Mouse (Mus musculus): ENCODE results near the gene B9d1. TPM values are rescaled to one million over a fixed set of nuclear protein-coding genes. Genes with fewer than 3 reads are reported as not detected.

The B9d1 gene
- 41.7 and 46.0 TPM in 2 replicates for polyA plus RNA-seq (2014; fragmentation: Nextera tagmentation; extraction: Ambion mirVana)

GRCm38 (mm10) chr11:61504713-61505257, at the start of gene B9d1:
Gene B9d1, plus strand, starts transcription at chr11:61505144.
- H3K4me3 ChIP-seq (ENCODE audit: low read depth, low read length): peak within 1 kb of the TSS; percentile 41
- no peaks in the 10 kb centered on the region for H3K27me3 ChIP-seq (ENCODE audit: control insufficient read depth, insufficient read depth, low read length)
- no peaks in the 10 kb centered on the region for H3K36me3 ChIP-seq (ENCODE audit: control insufficient read depth, insufficient read depth, low read length)
- peak within 1 kb of the TSS; percentile 63; the same call in 1 of the 2 replicates for H3K27ac ChIP-seq (ENCODE audit: low read depth, low read length)
- peak within 1 kb of the TSS; percentile 57 for H3K4me2 ChIP-seq (ENCODE audit: low read depth, low read length, severe bottlenecking)
- peak; percentile 95 for DNase-seq (ENCODE audit: low spot score)
- peak within 1 kb of the TSS; percentile 70 for H3K9ac ChIP-seq (ENCODE audit: low read length)
- under 1% methylated on average over 39 of the region's 39 CpGs for WGBS
- H3K4me1 ChIP-seq (replicated peaks; ENCODE audit: control insufficient read depth, insufficient read depth, low read length): peaks cover 3% of the 10 kb centered on the region
- no peaks in the 10 kb centered on the region for H3K9me3 ChIP-seq (ENCODE audit: control insufficient read depth, low read length)
- peak; percentile 89 for ATAC-seq (replicated peaks; ENCODE audit: low FRiP score)

- no peak overlapping the region for H3K9ac ChIP-seq (ENCODE audit: low read length)
- no peak for DNase-seq (ENCODE audit: low spot score)
- no peak overlapping the region for H3K4me3 ChIP-seq (ENCODE audit: low read depth, low read length)
- no peak overlapping the region for H3K4me2 ChIP-seq (ENCODE audit: low read depth, low read length, severe bottlenecking)
- H3K36me3 ChIP-seq (ENCODE audit: control insufficient read depth, insufficient read depth, low read length): no peaks in the 10 kb centered on the region
- H3K9me3 ChIP-seq (ENCODE audit: control insufficient read depth, low read length): no peaks in the 10 kb centered on the region
- no peak for ATAC-seq (replicated peaks; ENCODE audit: low FRiP score)
- no peak overlapping the region for H3K27ac ChIP-seq (ENCODE audit: low read depth, low read length)
- no peaks in the 10 kb centered on the region for H3K27me3 ChIP-seq (ENCODE audit: control insufficient read depth, insufficient read depth, low read length)
- 75% methylated on average over 2 of the region's 2 CpGs for WGBS
- no peaks in the 10 kb centered on the region for H3K4me1 ChIP-seq (replicated peaks; ENCODE audit: control insufficient read depth, insufficient read depth, low read length)
Measured at GRCm38 (mm10) chr11:61464071-61464470, 40.9 kb upstream of the B9d1 start.

DNA sequence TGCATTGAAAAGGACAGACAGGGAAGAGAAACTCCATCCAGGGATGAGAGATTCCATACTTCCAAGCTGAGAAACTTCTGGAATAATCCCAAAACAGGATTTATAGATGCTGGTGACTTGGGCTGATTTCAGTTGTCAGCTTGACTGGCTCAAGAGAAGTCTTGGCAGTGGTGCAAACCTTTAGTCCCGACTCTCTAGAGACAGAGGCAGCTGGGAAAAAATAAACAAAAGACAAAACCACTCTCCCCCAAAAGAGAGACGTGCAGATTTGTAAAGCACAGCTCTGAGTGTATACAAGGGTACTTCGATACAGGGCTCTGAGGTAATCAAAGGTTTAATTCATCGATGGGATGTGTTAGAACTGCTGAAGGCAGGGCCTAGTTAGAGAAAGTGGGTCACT, 39.5 kb upstream of the B9d1 start:
- DNase-seq (ENCODE audit: low spot score) (no peak), ATAC-seq (replicated peaks; ENCODE audit: low FRiP score) (no peak)
- WGBS: 73% methylated on average over 4 of the region's 4 CpGs
- no peaks in the 10 kb centered on the region for H3K4me1 ChIP-seq (replicated peaks; ENCODE audit: control insufficient read depth, insufficient read depth, low read length)
- no peak overlapping the region for H3K9ac ChIP-seq (ENCODE audit: low read length)
- H3K9me3 ChIP-seq (ENCODE audit: control insufficient read depth, low read length): no peaks in the 10 kb centered on the region
- H3K4me3 ChIP-seq (ENCODE audit: low read depth, low read length): no peak overlapping the region
- H3K27ac ChIP-seq (ENCODE audit: low read depth, low read length): no peak overlapping the region
- no peak overlapping the region for H3K4me2 ChIP-seq (ENCODE audit: low read depth, low read length, severe bottlenecking)
- H3K36me3 ChIP-seq (ENCODE audit: control insufficient read depth, insufficient read depth, low read length): no peaks in the 10 kb centered on the region
- no peaks in the 10 kb centered on the region for H3K27me3 ChIP-seq (ENCODE audit: control insufficient read depth, insufficient read depth, low read length)

- DNase-seq (ENCODE audit: low spot score) (no peak), ATAC-seq (replicated peaks; ENCODE audit: low FRiP score) (no peak)
- WGBS: 90% methylated on average over 4 of the region's 4 CpGs
- no peak overlapping the region for H3K9ac ChIP-seq (ENCODE audit: low read length)
- no peaks in the 10 kb centered on the region for H3K4me1 ChIP-seq (replicated peaks; ENCODE audit: control insufficient read depth, insufficient read depth, low read length)
- no peak overlapping the region for H3K4me3 ChIP-seq (ENCODE audit: low read depth, low read length)
- H3K27me3 ChIP-seq (ENCODE audit: control insufficient read depth, insufficient read depth, low read length): no peaks in the 10 kb centered on the region
- H3K27ac ChIP-seq (ENCODE audit: low read depth, low read length): no peak overlapping the region
- H3K9me3 ChIP-seq (ENCODE audit: control insufficient read depth, low read length): no peaks in the 10 kb centered on the region
- no peaks in the 10 kb centered on the region for H3K36me3 ChIP-seq (ENCODE audit: control insufficient read depth, insufficient read depth, low read length)
- H3K4me2 ChIP-seq (ENCODE audit: low read depth, low read length, severe bottlenecking): no peak overlapping the region
Measured at GRCm38 (mm10) chr11:61468534-61468933, 36.4 kb upstream of the B9d1 start.

GRCm38 (mm10) chr11:61469317-61469917, 35.5 kb upstream of the B9d1 start:
- Histone ChIP-seq H3K9ac (ENCODE audit: low read length) (no peak overlapping the region), H3K27ac (ENCODE audit: low read depth, low read length) (no peak overlapping the region), H3K4me1 (replicated peaks; ENCODE audit: control insufficient read depth, insufficient read depth, low read length) (no peaks in the 10 kb centered on the region), H3K9me3 (ENCODE audit: control insufficient read depth, low read length) (no peaks in the 10 kb centered on the region), H3K4me2 (ENCODE audit: low read depth, low read length, severe bottlenecking) (no peak overlapping the region), H3K36me3 (ENCODE audit: control insufficient read depth, insufficient read depth, low read length) (no peaks in the 10 kb centered on the region), H3K27me3 (ENCODE audit: control insufficient read depth, insufficient read depth, low read length) (no peaks in the 10 kb centered on the region), H3K4me3 (ENCODE audit: low read depth, low read length) (no peak overlapping the region)
- WGBS: 78% methylated on average over 7 of the region's 7 CpGs
- DNase-seq (ENCODE audit: low spot score) (no peak), ATAC-seq (replicated peaks; ENCODE audit: low FRiP score) (no peak)

GRCm38 (mm10) chr11:61470880-61471279, 34.1 kb upstream of the B9d1 start:
- no peaks in the 10 kb centered on the region for H3K9me3 ChIP-seq (ENCODE audit: control insufficient read depth, low read length)
- ATAC-seq (replicated peaks; ENCODE audit: low FRiP score): no peak
- no peaks in the 10 kb centered on the region for H3K27me3 ChIP-seq (ENCODE audit: control insufficient read depth, insufficient read depth, low read length)
- H3K4me2 ChIP-seq (ENCODE audit: low read depth, low read length, severe bottlenecking): no peak overlapping the region
- no peak overlapping the region for H3K9ac ChIP-seq (ENCODE audit: low read length)
- no peak overlapping the region for H3K27ac ChIP-seq (ENCODE audit: low read depth, low read length)
- no peak for DNase-seq (ENCODE audit: low spot score)
- H3K4me3 ChIP-seq (ENCODE audit: low read depth, low read length): no peak overlapping the region
- no peaks in the 10 kb centered on the region for H3K4me1 ChIP-seq (replicated peaks; ENCODE audit: control insufficient read depth, insufficient read depth, low read length)
- H3K36me3 ChIP-seq (ENCODE audit: control insufficient read depth, insufficient read depth, low read length): no peaks in the 10 kb centered on the region

DNA sequence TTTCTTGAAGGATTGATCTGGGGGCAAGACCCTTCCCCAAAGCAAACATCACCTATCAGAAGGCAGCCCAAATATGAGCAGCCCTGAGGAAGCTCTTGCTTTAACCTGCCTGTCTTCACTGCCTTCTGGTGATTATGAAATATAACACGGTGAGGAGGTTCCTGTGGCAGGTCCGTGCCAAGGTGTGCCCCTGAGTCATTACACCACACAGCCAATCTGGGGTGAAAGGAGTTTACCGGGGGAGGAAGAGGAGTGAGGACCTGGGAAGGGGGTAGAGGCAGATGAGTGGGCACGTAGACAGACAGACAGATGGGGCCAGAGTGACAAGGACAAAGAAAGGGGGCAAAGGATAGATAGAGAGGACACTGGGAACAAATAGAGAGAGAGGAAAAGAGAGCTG, 31.3 kb upstream of the B9d1 start:
- no peak for ATAC-seq (replicated peaks; ENCODE audit: low FRiP score)
- H3K4me3 ChIP-seq (ENCODE audit: low read depth, low read length): no peak overlapping the region
- 81% methylated on average over 4 of the region's 4 CpGs for WGBS
- DNase-seq (ENCODE audit: low spot score): no peak
- no peak overlapping the region for H3K27ac ChIP-seq (ENCODE audit: low read depth, low read length)
- no peak overlapping the region for H3K4me2 ChIP-seq (ENCODE audit: low read depth, low read length, severe bottlenecking)
- H3K9me3 ChIP-seq (ENCODE audit: control insufficient read depth, low read length): no peaks in the 10 kb centered on the region
- no peak overlapping the region for H3K9ac ChIP-seq (ENCODE audit: low read length)
- no peaks in the 10 kb centered on the region for H3K36me3 ChIP-seq (ENCODE audit: control insufficient read depth, insufficient read depth, low read length)
- H3K27me3 ChIP-seq (ENCODE audit: control insufficient read depth, insufficient read depth, low read length): no peaks in the 10 kb centered on the region
- H3K4me1 ChIP-seq (replicated peaks; ENCODE audit: control insufficient read depth, insufficient read depth, low read length): 0 out of 2 replicates have a peak, but pooled peaks cover 8% of the 10 kb centered on the region

- Histone ChIP-seq H3K4me2 (ENCODE audit: low read depth, low read length, severe bottlenecking) (0 out of 2 replicates have a peak overlapping the region, but pooled peaks have one; percentile 6), H3K36me3 (ENCODE audit: control insufficient read depth, insufficient read depth, low read length) (no peaks in the 10 kb centered on the region), H3K4me1 (replicated peaks; ENCODE audit: control insufficient read depth, insufficient read depth, low read length) (0 out of 2 replicates have a peak, but pooled peaks cover 8% of the 10 kb centered on the region), H3K9ac (ENCODE audit: low read length) (no peak overlapping the region), H3K9me3 (ENCODE audit: control insufficient read depth, low read length) (no peaks in the 10 kb centered on the region), H3K27ac (ENCODE audit: low read depth, low read length) (no peak overlapping the region), H3K4me3 (ENCODE audit: low read depth, low read length) (no peak overlapping the region), H3K27me3 (ENCODE audit: control insufficient read depth, insufficient read depth, low read length) (no peaks in the 10 kb centered on the region)
- WGBS: 50% methylated on average over 12 of the region's 12 CpGs
- ATAC-seq (replicated peaks; ENCODE audit: low FRiP score) (no peak), DNase-seq (ENCODE audit: low spot score) (no peak)
Measured at GRCm38 (mm10) chr11:61476786-61477382, 28.1 kb upstream of the B9d1 start.
